Mouse (Mus musculus): ENCODE results near the gene 4930550L24Rik.

The 4930550L24Rik gene

DNA sequence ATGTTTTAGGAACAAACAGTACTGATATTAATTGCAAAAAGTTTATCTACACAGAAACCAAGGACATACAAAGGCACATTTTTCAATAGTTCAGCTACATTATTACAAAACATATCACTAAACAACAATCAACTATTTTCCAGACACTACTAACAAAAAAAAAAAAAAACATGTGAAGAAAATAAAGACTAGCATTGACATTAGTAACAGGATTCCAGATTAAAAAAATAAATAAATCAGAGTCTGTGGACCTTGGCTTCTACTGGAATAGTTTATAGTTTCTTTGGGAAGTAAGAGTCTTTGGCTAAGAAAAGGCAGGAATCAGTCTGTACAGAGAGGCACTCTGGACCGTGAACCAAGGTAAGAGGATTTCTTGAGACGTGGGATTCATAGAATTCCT, at the start of gene 4930550L24Rik:
TSS of gene 4930550L24Rik (plus strand) at position 301 of the 400 bp plus-strand sequence.
- DNase-seq = no peak

DNA sequence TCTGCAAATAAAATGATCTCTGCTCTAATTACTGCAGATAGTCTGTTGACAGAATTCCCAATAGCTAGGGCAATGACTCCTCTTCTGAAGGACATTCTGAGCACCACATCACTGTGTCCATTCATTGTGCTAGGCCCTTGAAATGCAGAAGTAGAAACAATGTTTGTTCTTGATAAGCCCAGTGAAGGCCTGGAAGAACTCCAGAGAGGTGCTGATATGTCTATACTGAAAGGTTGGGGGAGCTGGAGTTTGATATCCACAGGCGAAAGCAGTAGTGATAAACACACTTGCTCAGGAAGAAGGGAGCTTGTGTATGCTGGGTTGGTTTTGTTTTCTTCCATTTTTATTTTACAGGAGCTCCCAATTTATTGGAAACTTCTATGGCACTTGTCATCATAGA, 8.4 kb upstream of the 4930550L24Rik start:
- DNase-seq = no peak

DNA sequence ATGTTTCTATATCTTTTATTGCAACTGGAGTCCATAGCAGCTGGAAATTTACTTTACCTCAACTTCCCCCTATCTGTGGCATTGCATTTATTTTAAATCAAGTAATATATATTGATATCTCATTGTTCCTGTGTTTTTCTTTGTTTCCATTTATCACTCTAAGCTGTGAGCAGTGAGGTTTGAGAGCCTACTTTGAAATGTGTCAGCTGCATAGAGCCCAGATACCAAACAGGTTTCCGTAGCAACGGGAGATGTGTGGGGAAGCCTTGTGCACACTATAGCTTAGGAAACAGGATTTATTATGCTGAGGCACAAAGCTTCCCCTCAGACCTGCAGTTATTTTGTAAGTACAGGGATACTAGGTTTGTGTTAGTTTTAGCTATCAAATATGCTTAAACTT, 58.8 kb downstream of the 4930550L24Rik start:
- no peak for DNase-seq
